Mouse (Mus musculus) testis, adult 2 months (tissue): Measurements from ENCODE around the gene Mob3b.

Experiments used
- CTCF ChIP-seq: fragments of 200-500 bp; IDR thresholded peaks from 2 replicates; pipeline ENCODE4 v1.5.1; 2012; ENCODE audit warnings: low read depth, mild to moderate bottlenecking, inconsistent platforms, low read length, moderate library complexity; ENCODE audit not compliant: control insufficient read depth, insufficient read depth, insufficient replicate concordance
- POLR2A ChIP-seq: fragments of 200-500 bp; IDR thresholded peaks from 2 replicates; pipeline ENCODE4 v1.6.1; 2012; ENCODE audit warnings: low read depth, mild to moderate bottlenecking, inconsistent platforms, low read length, moderate library complexity; ENCODE audit not compliant: control insufficient read depth

- TF ChIP-seq CTCF (no peak), POLR2A (no peak)
Measured at GRCm38 (mm10) chr4:34947181-34947580, 210.1 kb downstream of the Mob3b start.
